Mouse (Mus musculus) kidney, adult 8-10 months (tissue): ENCODE measurements at regions not wholly inside any gene's neighbourhood (a gene's known extent, or its start where the extent isn't known, plus 50 kb on each side); places are given as distances from the start of the nearest gene placed in this dataset.
A peak's percentile ranks its signal among the peaks of the same experiment; 100 is the strongest.
"Not testable (repeated sequence)": the region's sequence is repeated elsewhere in the genome, so short reads cannot be mapped to it uniquely, and the experiment has no call there.

ENCODE experiments used
- DNase-seq, 2 experiments: peaks; one replicate each; pipeline ENCODE4 v3.0.0; 2022

- no peak for DNase-seq
These were observed 413.1 kb downstream of the Gm37988 start for GRCm38 (mm10) chr1:5220668-5221408.

DNA sequence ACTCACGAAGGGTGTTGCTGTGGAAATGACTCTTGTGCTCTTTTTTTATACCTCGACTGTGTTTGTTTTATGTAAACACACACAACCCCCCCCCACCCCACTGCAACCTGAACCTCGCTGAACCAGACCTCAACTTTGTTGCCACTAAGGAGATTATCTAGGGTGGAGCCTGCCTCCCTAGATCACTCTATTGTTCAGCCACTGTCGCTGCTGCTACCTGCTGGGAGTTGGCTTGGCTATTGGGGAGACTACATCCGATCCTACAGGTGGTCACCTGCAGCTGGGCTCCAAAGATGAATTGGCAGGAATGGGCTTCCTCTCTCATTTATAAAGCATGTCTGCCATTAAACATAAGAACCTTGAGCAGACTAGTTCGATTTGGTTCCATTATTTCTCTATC lies 420.2 kb downstream of the Gm37988 start:
- DNase-seq = no peak

DNA sequence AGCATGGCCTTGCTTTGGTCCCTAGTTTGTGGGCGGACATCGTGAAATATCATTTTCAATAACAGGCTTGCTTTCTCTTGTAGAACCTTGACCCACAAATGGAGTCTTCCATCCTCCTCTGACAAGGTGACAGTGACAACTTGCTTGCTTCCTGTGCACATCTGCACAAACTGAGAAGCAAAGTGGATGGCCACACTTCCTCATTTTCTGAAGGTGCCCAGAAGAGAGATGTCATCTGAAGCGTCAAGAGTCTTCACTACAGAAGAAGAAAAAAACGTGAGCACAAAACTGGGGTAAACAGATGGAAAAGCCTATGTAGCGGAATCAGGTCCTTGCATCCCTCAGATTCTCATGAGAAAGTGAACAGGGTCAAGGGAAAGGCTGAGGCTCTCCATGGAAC lies 423.5 kb downstream of the Gm37988 start:
- no peak for DNase-seq

GRCm38 (mm10) chr1:5231961-5232846 lies 424.5 kb downstream of the Gm37988 start:
- no peak for DNase-seq

DNA sequence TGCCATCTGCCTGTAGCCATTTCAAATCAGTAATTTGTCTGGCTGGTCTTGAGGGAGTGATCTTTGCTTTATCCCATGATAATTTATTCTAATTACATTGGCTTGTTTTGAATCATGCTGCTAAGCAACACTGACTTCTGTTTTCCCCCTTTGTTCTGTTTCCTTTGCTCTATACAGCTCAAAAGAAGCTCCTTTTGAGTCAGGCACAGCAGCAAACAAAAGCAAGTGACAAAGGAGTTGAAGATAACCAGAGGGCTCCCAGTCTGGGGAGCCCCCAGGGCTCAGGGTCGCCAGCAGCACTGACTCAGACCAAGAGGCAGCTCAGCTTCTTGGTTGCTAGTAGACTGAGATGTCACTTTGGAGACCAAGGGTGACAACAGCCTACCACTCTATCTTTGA lies 425.2 kb downstream of the Gm37988 start:
- no peak for DNase-seq

DNA sequence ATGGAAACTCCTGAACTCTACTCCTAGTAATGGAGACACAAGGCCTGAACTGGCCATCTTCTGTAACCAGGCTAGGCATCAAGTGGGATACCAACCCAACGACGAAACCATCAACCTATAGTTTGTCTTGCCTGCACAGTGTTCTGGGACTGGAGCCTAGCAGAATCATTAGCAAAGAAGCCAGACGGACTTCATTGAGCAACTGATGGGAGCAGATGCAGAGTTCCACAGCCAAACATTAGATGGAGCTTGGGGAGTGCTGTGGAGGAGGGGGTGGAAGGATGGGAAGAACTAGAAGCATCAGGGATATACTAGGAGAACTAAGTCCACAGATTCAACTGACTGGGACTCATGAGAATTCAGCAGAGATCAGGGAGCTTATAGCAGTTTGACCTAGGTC lies 435.5 kb downstream of the Gm37988 start:
- DNase-seq = no peak

- not testable (repeated sequence) for DNase-seq
These were observed 453.2 kb downstream of the Gm37988 start for GRCm38 (mm10) chr1:5260874-5261273.

DNA sequence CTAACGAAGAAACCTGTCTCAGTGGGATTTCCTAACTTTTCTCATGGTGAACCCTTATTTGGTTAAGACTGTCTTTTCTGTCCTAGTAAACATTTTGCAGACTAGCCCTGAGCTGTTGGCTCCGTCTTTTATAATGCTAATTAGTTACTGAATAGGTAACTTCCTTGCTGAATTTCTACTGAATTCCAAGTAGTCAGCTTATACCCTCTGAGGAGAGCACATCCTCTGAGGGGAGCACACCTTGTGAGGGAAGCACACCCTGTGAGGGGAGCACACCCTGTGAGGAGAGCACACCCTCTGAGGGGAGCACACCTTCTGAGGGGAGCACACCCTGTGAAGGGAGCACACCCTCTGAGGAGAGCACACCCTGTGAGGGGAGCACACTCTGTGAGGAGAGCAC lies 453.6 kb downstream of the Gm37988 start:
- not testable (repeated sequence) for DNase-seq

DNA sequence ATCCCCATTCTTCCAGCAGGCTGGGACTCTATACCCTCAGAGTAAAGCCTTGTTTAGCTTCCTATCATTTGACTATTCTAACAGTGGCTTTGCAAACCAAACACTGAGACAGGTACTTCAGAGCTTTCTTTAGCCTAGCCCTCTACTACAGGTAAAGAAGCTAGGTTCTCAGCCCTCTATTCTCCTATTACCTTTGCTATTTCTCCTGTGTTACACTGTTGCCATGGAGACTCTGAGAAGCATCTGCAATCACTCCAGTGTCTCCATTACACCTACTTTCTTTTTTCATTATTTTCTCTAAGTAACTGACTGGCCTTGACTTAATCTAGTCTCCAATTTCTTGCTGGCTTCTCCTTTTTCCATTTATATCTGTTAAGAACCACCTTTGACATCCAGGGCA lies 466.2 kb downstream of the Gm37988 start:
- no peak for DNase-seq

- DNase-seq = no peak
These were observed 486.9 kb downstream of the Gm37988 start for GRCm38 (mm10) chr1:5294570-5294969.

DNA sequence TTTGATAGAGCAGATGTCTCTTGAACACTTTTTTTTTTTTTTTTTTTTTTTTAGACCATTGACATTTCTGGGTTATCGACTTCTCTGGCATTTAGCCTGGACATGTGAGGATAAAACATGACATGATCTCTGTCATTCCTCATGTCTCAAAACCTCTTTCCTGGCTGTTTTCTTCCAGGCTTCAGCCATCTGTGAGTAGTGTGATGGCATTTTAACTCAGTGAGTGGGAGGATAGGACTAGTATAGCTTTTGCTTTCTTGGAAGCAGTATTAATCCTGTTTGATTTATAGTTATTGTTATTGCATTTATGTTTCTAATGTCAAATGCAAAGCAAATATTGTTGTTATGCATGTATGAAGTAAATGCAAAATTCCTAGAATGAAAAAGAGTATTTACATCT lies 489.9 kb downstream of the Gm37988 start:
- no peak for DNase-seq

DNA sequence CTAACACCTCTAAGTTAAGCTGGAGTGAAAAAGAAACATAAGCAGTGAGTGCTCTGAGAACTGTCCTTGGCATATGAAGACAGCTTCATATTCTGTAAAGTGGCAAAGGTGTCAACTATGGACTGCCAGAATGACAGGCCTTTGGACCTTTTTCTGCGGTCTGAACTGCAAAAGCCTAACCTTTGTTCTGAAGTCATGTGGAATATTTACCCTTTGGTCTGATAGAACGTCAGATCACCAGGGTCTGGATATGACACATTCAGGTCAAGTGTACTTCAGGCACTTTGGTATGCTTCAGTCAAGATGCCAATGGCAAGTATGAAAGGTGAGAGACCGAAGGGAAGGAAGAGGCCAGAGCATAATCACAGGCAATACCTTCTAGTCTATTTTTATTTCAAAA lies 504.0 kb downstream of the Gm37988 start:
- DNase-seq = peak; percentile 0 to 11

DNA sequence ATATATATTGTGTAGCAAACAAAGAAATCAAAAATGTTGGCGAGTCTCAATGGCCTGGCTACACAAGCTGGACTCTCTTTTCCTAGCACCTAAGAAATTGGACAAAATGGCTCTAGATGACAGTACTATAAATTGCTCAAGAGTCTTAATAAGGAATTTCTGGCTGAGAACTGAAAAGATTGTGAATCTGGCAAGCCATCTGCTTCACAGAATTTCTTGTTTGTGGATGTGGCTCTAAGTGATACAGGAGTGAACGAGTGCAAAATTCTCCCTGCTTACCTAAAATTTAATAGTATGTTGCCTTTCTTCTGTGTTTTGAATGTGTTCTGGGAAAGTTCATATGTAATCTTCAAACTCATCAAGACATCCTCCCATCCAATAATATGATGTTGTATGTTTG lies 508.1 kb downstream of the Gm37988 start:
- no peak for DNase-seq

DNA sequence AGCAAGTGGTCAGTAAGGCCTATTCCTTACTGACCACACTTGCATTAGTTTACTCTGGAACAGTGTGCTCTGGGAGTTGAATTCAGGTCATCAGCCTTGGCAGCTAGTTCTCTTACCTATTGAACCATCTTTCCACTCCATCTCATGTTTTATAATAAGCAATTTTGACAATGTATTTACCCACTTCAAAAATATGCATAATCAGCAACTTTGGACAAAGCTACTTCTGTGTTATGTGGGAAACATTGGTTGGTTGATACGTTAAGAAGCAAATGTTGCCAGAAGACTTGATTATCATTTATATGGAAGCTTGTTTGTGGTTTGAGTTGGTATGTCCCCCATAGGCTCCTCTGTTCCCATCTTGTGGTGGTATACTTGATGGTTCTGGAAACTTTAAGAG lies 509.4 kb downstream of the Gm37988 start:
- DNase-seq = no peak

DNA sequence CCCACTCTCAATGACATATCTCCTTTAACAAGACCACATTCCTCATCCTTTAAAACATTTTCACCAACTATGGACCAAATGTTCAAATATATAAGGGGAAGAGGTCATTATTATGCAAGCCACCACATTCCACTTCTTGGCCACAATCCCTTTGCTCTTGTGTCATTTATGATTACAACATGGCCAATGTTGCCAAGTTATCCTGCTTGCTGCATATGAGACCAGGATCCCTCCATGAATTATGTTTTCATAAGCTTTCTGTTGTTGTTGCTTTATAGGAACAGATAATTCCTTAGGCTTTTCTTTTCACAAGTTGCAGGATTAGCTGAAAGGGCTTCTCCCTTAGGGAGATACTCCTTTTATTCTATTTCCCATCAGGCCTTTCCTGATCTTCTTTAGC lies 518.6 kb downstream of the Gm37988 start:
- no peak for DNase-seq
